Mouse (Mus musculus): ENCODE results near the gene Mff.

GRCm38 (mm10) chr1:82738066-82738465 is 13.4 kb downstream of the Mff start:
- TF ChIP-seq CTCF (IDR thresholded peaks at IDR 0.05) (no peak), EP300 (IDR thresholded peaks at IDR 0.05; ENCODE audit: insufficient read depth, low read depth, low read length) (no peak), POLR2A (IDR thresholded peaks at IDR 0.05; ENCODE audit: insufficient read depth, low read depth, low read length) (no peak)

All from heart, adult 2 months (tissue).